Mouse (Mus musculus): ENCODE results near the gene Serpina1c.

- TF ChIP-seq GATA1 (IDR thresholded peaks at IDR 0.05; ENCODE audit: low read length) (no peak), TAL1 (IDR thresholded peaks at IDR 0.05; ENCODE audit: low read length) (no peak)
Measured at GRCm38 (mm10) chr12:103946243-103946642, 41.6 kb upstream of the Serpina1c start.

All from erythroblast, embryonic 14.5 days (primary cell).